Comparison of ENCODE assay signal across 20 mouse cellular contexts in the genomic region with DNA sequence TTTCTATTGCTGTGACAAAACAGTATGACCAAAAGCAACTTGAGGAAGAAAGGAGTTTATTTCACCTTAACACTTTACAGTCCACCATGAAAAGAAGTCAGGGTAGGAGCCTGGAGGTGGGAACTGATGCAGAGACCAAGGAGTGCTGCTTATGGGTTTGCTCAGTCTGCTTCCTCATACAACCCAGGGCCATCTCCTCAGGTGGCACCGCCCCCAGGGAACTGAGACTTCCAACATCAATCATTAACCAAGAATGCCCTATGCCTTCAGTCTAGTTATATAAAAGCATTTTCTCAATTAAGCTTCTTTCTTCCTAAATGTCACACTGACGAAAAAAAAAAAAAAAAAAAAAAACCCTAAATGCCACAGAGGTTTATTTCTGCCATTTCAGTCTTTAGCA. TPM values are rescaled to one million over a fixed set of nuclear protein-coding genes. Genes with fewer than 3 reads are reported as not detected.
DNase-seq lines count a peak whose midpoint lies in the region; ATAC-seq and TF ChIP-seq lines count a peak whose summit lies in the region.
"Had no signal": no experiment of that assay in that cellular context is flagged by ENCODE, and none has a peak within 500 bp of the region (broad histone marks: within the 10 kb centered on the region; RNA-seq: fewer than 3 reads in every experiment).

No protein-coding gene starts in this region.

- H3K36me3 ChIP-seq in kidney, adult 2 months (ENCODE audit: control insufficient read depth, insufficient read depth, low read length), result no peaks in the 10 kb centered on the region
- no peaks in the 10 kb centered on the region for H3K36me3 ChIP-seq in kidney, embryonic 15.5 days
- no peaks in the 10 kb centered on the region for H3K36me3 ChIP-seq in forebrain, embryonic 16.5 days (ENCODE audit: control insufficient read depth, insufficient read depth)
- H3K36me3 ChIP-seq: embryonic facial prominence, embryonic 10.5 days; heart, embryonic 15.5 days had no signal

- WGBS in kidney, adult 2 months, result 36% methylated on average over 2 of the region's 2 CpGs
- 79% methylated on average over 2 of the region's 2 CpGs for WGBS in kidney, embryonic 15.5 days
- WGBS in forebrain, embryonic 16.5 days, result 66% methylated on average over 2 of the region's 2 CpGs

- no peaks in the 10 kb centered on the region for H3K9me3 ChIP-seq in kidney, embryonic 15.5 days (replicated peaks)
- no peaks in the 10 kb centered on the region for H3K9me3 ChIP-seq in forebrain, embryonic 16.5 days (ENCODE audit: control insufficient read depth, low read length)
- H3K9me3 ChIP-seq: embryonic facial prominence, embryonic 10.5 days; forebrain, embryonic 13.5 days; heart, embryonic 15.5 days had no signal

- no peak overlapping the region for H3K9ac ChIP-seq in kidney, embryonic 15.5 days
- H3K9ac ChIP-seq in forebrain, embryonic 16.5 days (replicated peaks; ENCODE audit: low read depth, low read length), result no peak overlapping the region
- H3K9ac ChIP-seq: forebrain, embryonic 13.5 days; heart, embryonic 15.5 days; hindbrain, embryonic 14.5 days had no signal

- no peaks in the 10 kb centered on the region for H3K27me3 ChIP-seq in kidney, adult 2 months (replicated peaks; ENCODE audit: control insufficient read depth, insufficient read depth, low read length)
- H3K27me3 ChIP-seq in kidney, embryonic 15.5 days, result no peaks in the 10 kb centered on the region
- no peaks in the 10 kb centered on the region for H3K27me3 ChIP-seq in forebrain, embryonic 16.5 days (replicated peaks; ENCODE audit: control insufficient read depth, insufficient read depth, low read length)
- H3K27me3 ChIP-seq: forebrain, embryonic 13.5 days; heart, embryonic 15.5 days had no signal

- DNase-seq in kidney, adult 2 months, result peak; percentile 75
- DNase-seq in kidney, adult 9 months, result peak; percentile 75
- DNase-seq in kidney, postnatal 36 days, result peak; percentile 62 to 64
- DNase-seq in layer of hippocampus, postnatal 10 days (ENCODE audit: low spot score in 2 of 2), result no peak
- DNase-seq: adrenal gland, adult 8-10 months; adrenal gland, postnatal 36 days; cerebellum, adult 2 months; cerebellum, postnatal 10 days; gastrocnemius, adult 2 months; gastrocnemius, postnatal 25 days; heart, adult 18-20 months; heart, postnatal 14 days had no signal

- H3K27ac ChIP-seq in kidney, adult 2 months (ENCODE audit: insufficient read depth, low read depth, low read length), result no peak overlapping the region
- H3K27ac ChIP-seq in kidney, embryonic 15.5 days, result no peak overlapping the region
- no peak overlapping the region for H3K27ac ChIP-seq in forebrain, embryonic 16.5 days (ENCODE audit: low read length)
- H3K27ac ChIP-seq: embryonic facial prominence, embryonic 10.5 days; forebrain, embryonic 13.5 days; gastrocnemius, adult 2 months; heart, embryonic 15.5 days; hindbrain, embryonic 14.5 days had no signal

- TF ChIP-seq POLR2A in kidney, adult 2 months (IDR thresholded peaks at IDR 0.05; ENCODE audit: low read depth, low read length), result no peak

- H3K4me1 ChIP-seq in kidney, adult 2 months (ENCODE audit: control insufficient read depth, insufficient read depth, low read length), result no peaks in the 10 kb centered on the region
- no peaks in the 10 kb centered on the region for H3K4me1 ChIP-seq in kidney, embryonic 15.5 days
- H3K4me1 ChIP-seq in forebrain, embryonic 16.5 days (replicated peaks; ENCODE audit: control insufficient read depth, insufficient read depth, low read length), result no peaks in the 10 kb centered on the region
- H3K4me1 ChIP-seq: embryonic facial prominence, embryonic 10.5 days; forebrain, embryonic 13.5 days; heart, embryonic 15.5 days had no signal

- no peak overlapping the region for H3K4me3 ChIP-seq in kidney, adult 2 months (ENCODE audit: insufficient read depth, low read depth, low read length)
- no peak overlapping the region for H3K4me3 ChIP-seq in kidney, embryonic 15.5 days (replicated peaks)
- H3K4me3 ChIP-seq in forebrain, embryonic 16.5 days (replicated peaks; ENCODE audit: low read length), result no peak overlapping the region
- H3K4me3 ChIP-seq: embryonic facial prominence, embryonic 10.5 days; forebrain, embryonic 13.5 days; gastrocnemius, adult 2 months; heart, embryonic 15.5 days had no signal

- no peak for TF ChIP-seq CTCF in kidney, adult 2 months (conservative IDR thresholded peaks at IDR 0.05; ENCODE audit: insufficient read depth, insufficient read length, low read depth, low read length)

- no peak for ATAC-seq in kidney, embryonic 15.5 days (replicated peaks; ENCODE audit: low FRiP score)
- ATAC-seq in forebrain, embryonic 16.5 days, result no peak
- ATAC-seq in CD4-positive, CD25-positive, alpha-beta regulatory T cell, adult 4 months, result no peak
- ATAC-seq: forebrain, embryonic 13.5 days had no signal

- no peak overlapping the region for H3K4me2 ChIP-seq in kidney, embryonic 15.5 days
- H3K4me2 ChIP-seq in forebrain, embryonic 16.5 days (ENCODE audit: low read length), result no peak overlapping the region
- H3K4me2 ChIP-seq: forebrain, embryonic 13.5 days; heart, embryonic 11.5 days; heart, embryonic 15.5 days; hindbrain, embryonic 14.5 days had no signal

RNA-seq across cellular contexts. Expression of gene Ccdc150, which starts 55.9 kb away (rescaled TPM):
- not detected in 2 replicates for polyA plus RNA-seq in kidney, adult 2 months (2012; rRNA removed)
- 0.39 and 0.77 TPM in 2 replicates for polyA plus RNA-seq in kidney, embryonic 15.5 days (2015; fragmentation: Nextera tagmentation; extraction: Ambion mirVana)
- polyA plus RNA-seq in forebrain, embryonic 16.5 days (2015; fragmentation: Nextera tagmentation; extraction: Ambion mirVana), result 0.07 and 0.15 TPM in 2 replicates
- polyA plus RNA-seq in CD4-positive, CD25-positive, alpha-beta regulatory T cell, adult 4 months (2017; shearing (Covaris generic)), result under 1 TPM in 1 of 2 experiments, not detected in 1; 0.34 TPM
- total RNA-seq in layer of hippocampus, postnatal 10 days (2021), result under 1 TPM; 0.16 to 0.62 TPM
- total RNA-seq: gastrocnemius, postnatal 25 days had no signal

Comparison
In these comparisons a context has a peak if more than half of its experiments do, and no peak if none do; other contexts are left out.
1. DNase-seq: peak in kidney, adult 2 months (single experiment), kidney, adult 9 months (single experiment) and kidney, postnatal 36 days (2 of 2); none in layer of hippocampus, postnatal 10 days (0 of 2).